Mouse (Mus musculus) left cerebral cortex, postnatal 36 days (tissue): ENCODE data around the gene Acsf3. TPM values are rescaled to one million over a fixed set of nuclear protein-coding genes. Genes with fewer than 3 reads are reported as not detected.
A peak's percentile ranks its signal among the peaks of the same experiment; 100 is the strongest.

Experiments
- DNase-seq, 2 experiments: peaks; one replicate each; pipeline ENCODE4 v3.0.0; 2021 to 2022; ENCODE audit warnings: low spot score in 2 of 2, mixed read lengths in 1 of 2
- intact Hi-C: fragments of 180-260 bp; cut with DNase I; formaldehyde crosslinking; loops from one replicate; pipeline ENCODE4 v1.15.1; 2025
- total RNA-seq, 2 experiments: library from RNA; stranded (reverse); gene quantifications; 2 replicates each; pipeline ENCODE4 v1.2.3; 2021

The Acsf3 gene
- total RNA-seq, result 10 to 100 TPM; 20.5 to 23.9 TPM

- DNase-seq, result peak; percentile 65 to 72
- intact Hi-C loops, result loop anchor here (5.0 kb wide), 1 partner anchor 98 kb away; no protein-coding TSS in a partner anchor
Observed at GRCm38 (mm10) chr8:122775285-122776155, at the start of gene Acsf3. Gene Acsf3 (plus strand): TSS chr8:122775486.

GRCm38 (mm10) chr8:122726789-122727188, 48.5 kb upstream of the Acsf3 start:
- intact Hi-C loops, result no loop called here
- DNase-seq, result no peak

DNA sequence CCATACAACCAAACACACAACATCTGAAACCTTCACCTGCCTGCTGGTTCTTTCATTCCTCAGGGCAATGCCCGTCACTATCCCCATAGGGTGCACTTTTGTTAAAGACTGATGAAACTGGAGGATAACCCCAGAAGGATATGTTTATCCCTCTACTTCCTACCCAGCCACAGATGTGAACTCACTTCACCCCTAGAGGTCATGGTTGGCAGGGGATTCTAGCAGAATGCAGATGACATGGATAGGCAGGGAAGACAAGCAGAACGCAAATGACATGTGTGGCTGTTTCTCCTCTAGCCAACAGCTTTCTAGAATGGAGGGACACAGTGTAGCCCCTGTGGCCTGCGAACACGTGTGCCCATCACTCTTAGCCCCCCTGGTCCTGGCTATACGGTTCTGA, 47.9 kb upstream of the Acsf3 start:
- DNase-seq, result no peak
- intact Hi-C loops, result no loop called here

DNA sequence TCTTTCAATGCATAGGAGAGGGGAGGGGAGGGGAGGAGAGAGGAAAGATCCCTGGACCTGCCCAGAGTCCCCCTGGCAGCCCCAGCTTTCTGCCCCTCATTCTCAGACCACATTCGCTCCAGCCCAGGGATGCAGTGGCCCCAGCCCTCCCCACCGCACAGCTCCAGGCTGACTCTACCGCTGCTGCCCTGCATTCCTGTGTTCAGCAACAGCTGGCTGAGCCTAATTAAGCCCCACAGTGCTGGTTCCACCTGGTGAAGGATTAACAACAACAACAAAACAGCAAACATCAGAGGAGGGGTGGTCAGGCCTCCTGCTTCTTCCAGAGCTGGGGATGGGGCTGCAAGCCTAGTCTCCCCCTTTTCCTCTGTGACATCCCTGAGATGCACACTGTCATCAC, 46.7 kb upstream of the Acsf3 start:
- no peak for DNase-seq
- intact Hi-C loops, result no loop called here

DNA sequence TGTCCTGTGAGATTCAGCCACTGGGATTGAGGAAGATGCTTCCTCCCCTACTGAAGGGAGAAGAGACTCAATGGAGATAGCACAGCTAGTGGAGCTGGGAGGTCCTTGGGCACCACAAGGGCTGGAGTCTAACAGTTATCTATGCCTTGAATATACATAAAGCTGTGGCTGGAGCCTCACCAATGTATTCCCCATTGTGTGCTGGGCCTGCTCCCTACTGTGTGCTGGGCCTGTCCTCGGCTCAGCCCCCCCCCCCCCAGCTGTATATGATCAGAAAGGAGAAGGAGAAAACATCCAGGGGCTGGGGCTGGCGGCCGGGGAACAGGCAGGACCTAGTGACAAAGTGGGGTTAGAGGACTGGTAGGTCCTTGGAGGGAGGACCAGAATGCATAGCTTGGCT, 40.2 kb upstream of the Acsf3 start:
- DNase-seq, result no peak
- intact Hi-C loops, result no loop called here

- intact Hi-C loops, result no loop called here
- no peak for DNase-seq
Observed at GRCm38 (mm10) chr8:122735542-122736473, 39.5 kb upstream of the Acsf3 start.

DNA sequence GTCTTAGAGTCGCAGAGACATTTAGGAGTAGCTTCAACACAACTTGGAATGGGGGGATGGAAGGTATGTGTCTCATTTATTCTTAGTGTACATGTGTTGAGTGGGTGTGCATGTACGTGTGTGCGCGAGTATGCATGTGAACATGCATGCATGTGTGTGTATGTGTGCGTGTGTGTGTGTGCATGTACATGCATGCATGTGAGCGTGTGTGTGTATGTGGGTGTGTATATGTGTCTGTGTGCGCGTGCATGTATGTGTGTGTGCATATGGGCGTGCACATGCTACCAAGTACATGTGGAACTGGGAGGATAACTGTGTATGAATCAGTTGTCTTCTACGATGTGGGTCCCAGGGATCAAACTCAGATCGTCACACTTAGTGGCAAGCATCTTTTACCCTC, 38.7 kb upstream of the Acsf3 start:
- no peak for DNase-seq
- intact Hi-C loops, result no loop called here

GRCm38 (mm10) chr8:122737071-122737470, 38.2 kb upstream of the Acsf3 start:
- intact Hi-C loops, result no loop called here
- no peak for DNase-seq

GRCm38 (mm10) chr8:122737886-122738285, 37.4 kb upstream of the Acsf3 start:
- intact Hi-C loops, result no loop called here
- no peak for DNase-seq

GRCm38 (mm10) chr8:122739102-122739725, 36.1 kb upstream of the Acsf3 start:
- DNase-seq, result no peak
- intact Hi-C loops, result no loop called here

- intact Hi-C loops, result no loop called here
Observed at GRCm38 (mm10) chr8:122742471-122742870, 32.8 kb upstream of the Acsf3 start.

GRCm38 (mm10) chr8:122745022-122745749, 30.1 kb upstream of the Acsf3 start:
- DNase-seq, result no peak
- intact Hi-C loops, result no loop called here

More at GRCm38 (mm10) chr8:122742471-122742870, 32.8 kb upstream of the Acsf3 start:
- no peak for DNase-seq

DNA sequence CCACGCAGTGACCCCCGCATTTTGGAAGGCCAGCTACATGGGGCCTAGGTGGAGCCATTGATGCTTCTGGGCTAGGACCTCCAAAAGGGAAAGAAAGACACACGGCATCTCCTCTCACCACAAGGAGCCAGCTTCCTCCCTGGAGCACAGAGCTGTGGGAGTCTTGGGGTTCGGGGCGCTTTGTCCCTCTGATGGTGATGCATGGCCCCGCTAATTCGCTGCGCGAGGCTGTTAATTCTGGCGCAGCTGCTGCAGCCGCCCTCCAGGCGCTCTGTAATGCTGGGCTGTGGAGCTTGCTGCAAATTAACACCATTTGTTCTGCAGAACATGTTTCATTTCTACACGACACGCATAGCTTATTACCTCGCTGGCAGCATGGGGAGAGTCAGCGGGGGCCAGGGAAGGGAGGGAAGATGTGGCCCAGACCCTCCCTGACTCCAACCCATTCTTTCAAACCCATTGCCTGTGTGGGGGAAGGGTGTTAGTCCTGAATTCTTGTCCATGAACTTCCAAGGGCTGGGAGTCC, 29.5 kb upstream of the Acsf3 start:
- intact Hi-C loops, result no loop called here
- DNase-seq, result no peak

- intact Hi-C loops, result no loop called here
- DNase-seq, result no peak
Observed at GRCm38 (mm10) chr8:122746439-122746838, 28.8 kb upstream of the Acsf3 start.

DNA sequence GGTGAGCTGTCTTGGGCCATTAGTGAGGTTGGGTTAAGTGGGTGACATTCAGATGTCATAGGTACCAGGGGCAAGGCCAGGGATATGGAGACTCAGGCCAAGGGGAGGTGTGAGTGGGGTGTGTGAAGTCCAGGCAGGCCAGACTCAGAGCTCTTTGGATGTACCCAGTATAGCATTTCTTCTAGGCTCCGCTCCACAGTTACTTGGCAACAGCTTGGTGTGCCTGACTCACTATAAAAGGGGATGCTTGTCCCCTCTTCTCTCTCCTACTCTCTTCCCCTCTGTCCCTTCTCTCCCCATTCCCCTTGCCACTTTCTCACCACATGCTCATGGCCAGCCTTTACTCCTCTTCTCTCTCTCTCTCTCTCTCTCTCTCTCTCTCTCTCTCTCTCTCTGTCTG, 27.5 kb upstream of the Acsf3 start:
- DNase-seq, result no peak
- intact Hi-C loops, result no loop called here

- peak in 1 of 2 experiments; percentile 55 for DNase-seq
- intact Hi-C loops, result no loop called here
Observed at GRCm38 (mm10) chr8:122749333-122749958, 25.8 kb upstream of the Acsf3 start.

DNA sequence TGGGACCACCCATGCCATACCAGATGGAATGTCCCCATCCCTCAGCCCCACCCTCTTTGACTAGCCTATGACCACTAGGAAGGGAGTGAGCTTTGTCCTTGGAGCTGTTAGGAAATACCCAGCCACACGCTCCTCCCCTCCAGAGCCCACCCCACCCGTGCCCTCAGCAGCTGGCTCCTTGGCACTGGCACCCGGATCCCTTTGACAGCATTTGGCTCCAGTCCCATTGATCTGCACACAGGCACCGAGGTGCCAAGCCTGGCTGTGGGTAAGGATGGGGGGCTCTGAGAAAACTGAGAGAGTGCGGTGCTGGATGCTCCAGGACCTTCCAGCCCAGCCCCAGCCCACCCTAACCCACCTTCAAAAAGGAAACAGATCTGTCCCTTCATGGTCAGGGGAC, 23.9 kb upstream of the Acsf3 start:
- no peak for DNase-seq
- intact Hi-C loops, result loop anchor here (5.0 kb wide), 1 partner anchor 74 kb away; no protein-coding TSS in a partner anchor

- DNase-seq, result peak; percentile 67 to 68
- intact Hi-C loops, result loop anchor here (1.0 to 5.0 kb wide), 2 partner anchors 17 to 75 kb away; no protein-coding TSS in a partner anchor
Observed at GRCm38 (mm10) chr8:122752111-122752721, 23.1 kb upstream of the Acsf3 start.
